Mouse (Mus musculus) gastrocnemius, postnatal 14 days (tissue): ENCODE measurements around the gene Nat8. TPM values are rescaled to one million over a fixed set of nuclear protein-coding genes. Genes with fewer than 3 reads are reported as not detected.
"Not testable (repeated sequence)": the region's sequence is repeated elsewhere in the genome, so short reads cannot be mapped to it uniquely, and the experiment has no call there.

Experiments used
- DNase-seq: peaks from one replicate; pipeline ENCODE4 v3.0.0; 2021; ENCODE audit warnings: mixed read lengths
- intact Hi-C: fragments of 180-260 bp; cut with DNase I; formaldehyde crosslinking; loops from one replicate; pipeline ENCODE4 v1.15.1; 2025; ENCODE audit warnings: low total_unique reads
- total RNA-seq, 2 experiments: library from RNA; stranded (reverse); gene quantifications; 2 replicates each; pipeline ENCODE4 v1.2.3; 2021

Nat8 gene
- total RNA-seq, 2 experiments from 2014 or later = not detected

GRCm38 (mm10) chr6:85838674-85839073 is 6.8 kb upstream of the Nat8 start:
- intact Hi-C loops = loop anchor here (5.0 kb wide), 1 partner anchor 164 kb away; no protein-coding TSS in a partner anchor
- no peak for DNase-seq

DNA sequence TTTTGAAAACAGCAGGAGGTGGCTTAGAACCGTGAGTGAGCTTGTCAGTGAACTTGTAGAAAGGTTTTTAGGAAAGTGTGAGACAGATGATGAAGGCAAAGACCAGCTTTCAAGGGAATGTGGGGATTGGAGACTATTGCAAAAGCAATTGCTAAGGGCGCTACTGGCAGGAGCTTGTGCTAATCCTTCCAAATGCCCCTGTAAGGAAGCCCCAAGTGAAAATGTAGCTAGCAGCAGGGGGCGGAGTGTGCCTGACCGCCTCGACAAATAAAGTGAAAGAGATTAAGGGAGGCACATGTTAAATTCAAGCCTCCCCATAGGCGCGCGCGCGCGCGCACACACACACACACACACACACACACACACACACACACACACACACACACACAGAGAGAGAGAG is 5.4 kb upstream of the Nat8 start:
- intact Hi-C loops = loop anchor here (5.0 kb wide), 1 partner anchor 165 kb away; no protein-coding TSS in a partner anchor
- DNase-seq = peak; percentile 22

- intact Hi-C loops = loop anchor here (5.0 kb wide), 1 partner anchor 165 kb away; no protein-coding TSS in a partner anchor
- peak; percentile 66 for DNase-seq
Measured at GRCm38 (mm10) chr6:85836827-85837226, 4.9 kb upstream of the Nat8 start.

DNA sequence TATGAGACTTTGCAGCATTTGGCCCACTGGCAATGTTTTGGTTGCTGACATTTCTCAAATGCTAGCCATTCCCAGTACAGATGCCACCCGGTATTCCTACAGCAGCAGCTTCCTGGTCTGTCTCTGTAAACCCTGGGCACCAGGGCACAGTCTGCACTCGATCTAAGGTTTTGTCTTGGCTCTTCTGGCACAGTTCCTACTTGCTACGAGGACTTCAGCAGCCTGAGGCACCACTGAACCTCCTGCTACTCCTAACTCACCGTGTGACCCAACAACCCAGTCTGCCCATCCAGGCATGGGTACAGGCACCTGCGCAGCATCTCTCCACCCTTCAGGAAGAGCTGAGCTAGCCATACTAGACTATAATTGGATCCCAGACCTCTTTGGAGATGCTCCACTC is 4.2 kb upstream of the Nat8 start:
- intact Hi-C loops = loop anchor here (5.0 kb wide), 1 partner anchor 166 kb away; no protein-coding TSS in a partner anchor
- DNase-seq = not testable (repeated sequence)

DNA sequence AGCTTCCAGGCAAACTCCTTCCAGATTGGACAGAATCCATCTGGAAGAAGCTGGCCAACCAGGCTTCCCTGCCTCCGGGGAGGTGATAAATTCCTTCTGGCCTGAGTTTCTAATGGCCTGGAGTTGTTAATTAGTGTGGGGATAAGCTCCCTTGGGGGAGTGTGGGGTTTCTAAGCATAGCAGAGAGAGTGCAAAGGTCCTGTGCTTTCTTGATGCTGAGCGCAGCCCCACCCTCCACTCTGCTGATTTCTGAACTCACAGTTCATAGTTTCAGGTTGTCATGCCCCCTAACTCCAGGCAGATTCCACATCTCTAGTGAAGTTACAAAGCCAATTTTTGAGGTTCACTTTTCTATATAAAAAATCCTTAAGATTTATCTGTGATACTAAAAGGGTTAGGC is 3.2 kb upstream of the Nat8 start:
- DNase-seq = not testable (repeated sequence)
- intact Hi-C loops = loop anchor here (5.0 kb wide), 1 partner anchor 167 kb away; no protein-coding TSS in a partner anchor

DNA sequence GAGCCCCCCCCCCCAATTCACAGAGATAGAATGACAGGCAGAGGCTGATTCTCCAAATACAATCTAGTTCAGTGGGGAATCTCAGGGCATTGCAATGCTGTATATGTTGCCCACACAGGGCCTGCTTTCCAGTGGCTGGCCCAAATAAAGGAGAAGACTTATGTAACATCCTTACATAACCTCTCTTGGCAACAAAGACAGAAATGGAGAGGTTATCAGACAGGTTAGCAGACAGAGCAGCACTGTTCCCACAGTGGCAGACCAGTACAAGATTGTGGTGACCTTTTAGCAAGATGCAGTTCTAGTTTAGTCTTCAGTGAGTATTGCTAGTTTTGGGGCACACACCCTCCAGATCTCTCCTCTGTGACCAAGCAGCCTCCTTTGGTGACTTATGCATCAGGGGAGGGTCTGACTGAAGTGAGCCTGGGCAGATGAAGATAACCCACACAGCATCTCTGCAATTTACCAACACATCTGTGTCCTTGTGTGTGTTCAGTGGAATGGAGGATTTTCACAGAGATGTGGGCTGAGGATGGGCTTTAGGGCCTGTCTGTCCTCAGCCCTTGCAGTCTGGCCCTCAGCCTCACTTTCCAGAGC is 2.7 kb upstream of the Nat8 start:
- not testable (repeated sequence) for DNase-seq
- intact Hi-C loops = loop anchor here (5.0 kb wide), 2 partner anchors 68 to 168 kb away; partner anchors contain the start of gene Nat8f4

- no peak for DNase-seq
- intact Hi-C loops = no loop called here
Measured at GRCm38 (mm10) chr6:85829462-85829861, 2.4 kb downstream of the Nat8 start.

DNA sequence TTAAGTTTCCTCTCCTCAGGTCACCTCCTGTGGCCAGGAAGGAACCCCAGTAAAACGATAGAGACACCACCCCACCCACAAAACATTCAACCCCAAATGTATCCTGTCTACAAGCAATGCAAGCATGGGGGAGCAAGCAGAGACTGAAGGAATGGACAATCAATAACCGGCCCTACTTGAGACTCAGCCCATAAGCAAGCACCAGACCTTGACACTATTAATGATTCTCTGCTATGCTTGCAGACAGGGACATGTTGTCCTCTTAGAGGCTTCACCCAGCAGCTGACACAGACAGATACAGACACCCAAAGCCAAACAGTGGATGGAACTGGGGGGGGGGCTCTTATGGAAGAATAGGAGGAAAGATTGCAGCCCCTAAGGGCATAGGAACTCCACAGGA is 6.0 kb downstream of the Nat8 start:
- no peak for DNase-seq
- intact Hi-C loops = no loop called here

GRCm38 (mm10) chr6:85823382-85824090 is 8.3 kb downstream of the Nat8 start:
- DNase-seq = no peak
- intact Hi-C loops = no loop called here

DNA sequence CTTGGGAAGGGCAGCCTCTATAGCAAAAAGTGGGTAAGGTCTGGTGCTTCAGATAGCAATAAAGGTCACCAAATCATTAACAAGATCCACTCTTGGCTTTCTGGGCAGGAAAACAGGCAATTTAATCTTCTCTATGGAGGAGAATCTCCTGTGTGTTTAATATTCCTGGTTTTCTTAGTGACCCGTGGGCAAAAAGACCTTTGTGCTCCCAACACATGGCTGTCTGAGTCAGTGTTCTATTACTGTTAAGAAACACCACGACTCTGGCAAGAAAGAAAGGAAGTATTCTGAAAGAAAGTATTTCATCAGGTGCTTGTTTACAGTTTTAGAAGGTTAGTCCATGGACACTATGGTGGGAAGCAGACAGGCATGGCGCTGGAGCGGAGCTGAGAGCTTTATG is 9.6 kb downstream of the Nat8 start:
- intact Hi-C loops = no loop called here
- no peak for DNase-seq

GRCm38 (mm10) chr6:85820837-85821236 is 11.0 kb downstream of the Nat8 start, which contains the start of the genes Nat8f6 and Nat8f5:
TSS of gene Nat8f6 (minus strand) at chr6:85820954.
TSS of gene Nat8f5 (minus strand) at chr6:85820972.
- intact Hi-C loops = no loop called here
- no peak for DNase-seq

- DNase-seq = no peak
- intact Hi-C loops = no loop called here
Measured at GRCm38 (mm10) chr6:85818338-85818737, 13.5 kb downstream of the Nat8 start.

DNA sequence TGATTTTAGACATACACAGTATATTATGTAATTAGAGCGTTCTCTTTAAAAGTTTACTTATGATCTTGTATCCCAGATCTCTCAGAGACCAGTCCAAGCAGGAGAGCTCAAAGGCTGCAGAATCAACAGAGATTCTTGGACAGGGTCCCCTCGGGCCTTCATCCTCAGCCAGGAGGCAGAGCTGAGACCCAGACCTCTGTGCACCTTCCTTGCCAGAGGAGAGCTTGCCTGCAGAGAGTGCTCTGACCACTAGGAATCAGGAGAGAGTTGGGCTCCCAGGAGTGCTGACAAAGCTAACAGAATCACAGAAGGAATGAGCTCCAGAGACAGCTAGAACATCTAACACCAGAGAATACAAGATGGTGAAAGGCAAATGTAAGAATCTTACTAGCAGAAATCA is 18.5 kb downstream of the Nat8 start:
- intact Hi-C loops = no loop called here
- DNase-seq = no peak

DNA sequence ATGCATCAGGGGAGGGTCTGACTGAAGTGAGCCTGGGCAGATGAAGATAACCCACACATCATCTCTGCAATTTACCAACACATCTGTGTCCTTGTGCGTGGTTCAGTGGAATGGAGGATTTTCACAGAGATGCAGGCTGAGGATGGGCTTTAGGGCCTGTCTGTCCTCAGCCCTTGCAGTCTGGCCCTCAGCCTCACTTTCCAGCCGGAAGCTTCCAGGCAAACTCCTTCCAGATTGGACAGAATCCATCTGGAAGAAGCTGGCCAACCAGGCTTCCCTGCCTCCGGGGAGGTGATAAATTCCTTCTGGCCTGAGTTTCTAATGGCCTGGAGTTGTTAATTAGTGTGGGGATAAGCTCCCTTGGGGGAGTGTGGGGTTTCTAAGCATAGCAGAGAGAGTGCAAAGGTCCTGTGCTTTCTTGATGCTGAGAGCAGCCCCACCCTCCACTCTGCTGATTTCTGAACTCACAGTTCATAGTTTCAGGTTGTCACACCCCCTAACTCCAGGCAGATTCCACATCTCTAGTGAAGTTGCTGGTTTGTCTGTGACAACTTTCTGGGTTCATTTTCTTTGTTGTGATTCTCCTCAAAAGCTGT is 20.8 kb downstream of the Nat8 start:
- DNase-seq, intact Hi-C loops: not testable (repeated sequence)

DNA sequence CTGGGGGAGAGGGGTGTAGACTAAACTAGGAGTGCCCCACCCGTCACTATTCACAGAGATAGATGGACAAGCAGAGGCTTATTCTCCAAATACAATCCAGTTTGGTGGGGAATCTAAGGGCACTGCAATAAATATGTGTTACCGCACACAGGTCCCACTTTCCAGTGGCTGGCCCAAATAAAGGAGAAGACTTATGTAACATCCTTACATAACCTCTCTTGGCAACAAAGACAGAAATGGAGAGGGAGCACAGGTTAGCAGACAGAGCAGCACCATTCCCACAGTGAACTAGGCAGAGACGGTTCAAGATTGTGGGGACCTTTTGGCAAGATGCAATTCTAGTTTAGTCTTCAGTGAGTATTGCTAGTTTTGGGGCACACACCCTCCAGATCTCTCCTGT is 21.4 kb downstream of the Nat8 start:
- intact Hi-C loops, DNase-seq: not testable (repeated sequence)

DNA sequence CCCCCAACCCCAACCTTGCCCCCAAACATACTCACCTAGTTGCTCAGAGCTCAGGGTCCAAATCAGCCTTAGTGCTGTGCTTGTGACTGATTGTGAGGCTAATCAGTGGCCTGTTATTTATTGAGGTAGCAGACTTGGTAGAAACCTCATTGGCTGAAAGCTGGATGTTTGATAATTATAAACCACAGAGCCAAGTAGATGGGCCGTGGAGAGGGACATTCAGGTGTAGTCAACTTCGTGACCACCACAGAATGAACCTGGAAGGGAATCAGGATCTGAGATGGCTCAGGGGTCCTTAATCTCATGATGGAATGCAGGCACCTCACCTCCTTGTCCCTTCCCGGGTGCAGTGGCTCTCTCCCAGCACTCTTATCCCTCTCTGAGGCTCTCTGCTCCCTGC is 22.1 kb downstream of the Nat8 start:
- intact Hi-C loops, DNase-seq: not testable (repeated sequence)

DNA sequence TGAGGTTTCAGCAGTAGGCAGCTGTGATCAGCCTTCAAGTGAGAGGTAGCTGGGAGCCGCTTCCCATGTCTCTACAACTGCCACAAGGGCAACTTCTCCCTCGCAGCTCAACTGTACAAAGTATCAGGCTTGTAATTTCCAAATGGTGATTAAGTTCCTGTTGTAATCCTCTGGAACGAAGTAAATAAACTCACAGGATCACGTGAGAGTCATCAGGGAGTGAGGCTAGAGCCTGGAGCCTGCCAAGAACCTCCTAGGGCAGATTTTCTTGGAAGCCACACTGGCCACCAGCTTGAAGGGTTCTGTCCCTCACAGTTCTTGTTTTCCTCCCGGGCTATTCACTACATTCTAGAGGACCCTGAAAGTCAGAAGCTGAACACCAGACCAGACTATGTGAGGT is 28.7 kb downstream of the Nat8 start:
- intact Hi-C loops, DNase-seq: not testable (repeated sequence)
